Mouse (Mus musculus): Measurements from ENCODE around the gene Rhobtb1. TPM values are rescaled to one million over a fixed set of nuclear protein-coding genes. Genes with fewer than 3 reads are reported as not detected.

Rhobtb1 gene
- polyA plus RNA-seq, 1 experiment from 2014 or later = 13.6 TPM

DNA sequence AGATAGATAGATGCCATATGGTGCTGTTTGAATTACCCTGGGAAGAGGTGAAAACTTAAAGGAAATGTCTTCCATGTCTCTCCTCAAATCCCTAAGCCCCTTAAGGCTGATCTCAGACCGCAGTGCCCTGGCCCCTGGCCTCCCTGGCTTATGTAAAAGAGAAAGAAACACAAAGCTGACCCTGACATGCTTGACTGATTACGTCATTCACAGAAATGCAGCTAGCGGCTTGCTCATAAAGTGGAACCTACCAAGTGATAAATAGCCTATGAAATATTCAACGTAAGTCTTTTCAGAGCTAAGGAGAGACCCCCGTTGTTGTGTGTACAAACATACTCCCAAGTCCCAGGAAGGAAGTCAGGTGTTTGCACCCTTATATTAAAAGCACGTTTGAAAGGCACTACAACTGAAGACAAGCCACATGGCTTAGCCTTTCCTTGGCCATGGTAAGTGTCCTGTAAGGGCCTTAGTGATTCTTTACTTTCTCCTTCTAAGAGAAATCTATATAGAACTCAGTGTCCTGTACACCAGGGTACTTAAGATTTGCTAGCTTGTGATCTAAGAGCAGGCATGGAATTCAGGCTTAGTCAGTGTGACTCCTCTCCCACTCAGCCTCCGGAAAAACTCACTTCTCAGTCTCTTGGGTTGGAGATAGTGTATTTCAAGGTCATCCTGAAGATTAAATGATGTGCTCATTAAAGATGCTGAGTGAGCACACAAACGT, 53.6 kb downstream of the Rhobtb1 start:
- H3K36me3 ChIP-seq = no peaks in the 10 kb centered on the region
- 22% methylated on average over 8 of the region's 8 CpGs for WGBS

DNA sequence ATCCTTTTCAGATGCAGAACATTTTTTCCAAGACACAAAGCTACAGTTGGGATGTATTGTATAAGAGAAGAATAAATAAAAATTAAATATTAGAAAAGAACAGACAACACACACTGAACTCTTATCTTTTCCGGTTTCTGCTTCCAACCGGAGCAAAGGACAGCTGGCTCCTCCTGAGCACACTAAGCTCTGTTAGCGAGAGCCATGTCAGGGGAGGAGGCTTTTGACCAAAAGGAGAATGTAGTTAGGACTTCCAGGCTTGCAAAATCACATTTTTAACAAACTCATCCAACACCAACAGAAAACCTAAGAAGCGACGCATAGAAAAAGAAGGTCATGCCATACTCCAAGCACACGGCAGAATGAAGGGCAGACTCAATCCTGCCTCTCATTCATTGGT, 54.8 kb downstream of the Rhobtb1 start:
- WGBS = 91% methylated on average over 6 of the region's 6 CpGs
- Histone ChIP-seq H3K4me3 (no peak overlapping the region), H3K9ac (replicated peaks) (no peak overlapping the region), H3K9me3 (no peaks in the 10 kb centered on the region), H3K36me3 (no peaks in the 10 kb centered on the region), H3K27me3 (no peaks in the 10 kb centered on the region), H3K4me2 (replicated peaks) (no peak overlapping the region), H3K4me1 (no peaks in the 10 kb centered on the region), H3K27ac (replicated peaks) (no peak overlapping the region)
- ATAC-seq (replicated peaks) = no peak

More for the DNA sequence above, 53.6 kb downstream of the Rhobtb1 start:
- Histone ChIP-seq H3K9ac (replicated peaks) (no peak overlapping the region), H3K9me3 (no peaks in the 10 kb centered on the region), H3K4me3 (no peak overlapping the region), H3K4me2 (replicated peaks) (no peak overlapping the region), H3K27ac (replicated peaks) (no peak overlapping the region), H3K27me3 (no peaks in the 10 kb centered on the region), H3K4me1 (no peaks in the 10 kb centered on the region)
- ATAC-seq (replicated peaks) = no peak

GRCm38 (mm10) chr10:69207481-69207880, 56.2 kb downstream of the Rhobtb1 start:
- Histone ChIP-seq H3K27me3 (no peaks in the 10 kb centered on the region), H3K27ac (replicated peaks) (no peak overlapping the region), H3K9ac (replicated peaks) (no peak overlapping the region), H3K4me3 (no peak overlapping the region), H3K4me1 (peaks cover 7% of the 10 kb centered on the region; the same call in 1 of the 2 replicates), H3K4me2 (replicated peaks) (no peak overlapping the region), H3K36me3 (no peaks in the 10 kb centered on the region), H3K9me3 (no peaks in the 10 kb centered on the region)
- ATAC-seq (replicated peaks) = no peak
- 81% methylated on average over 7 of the region's 7 CpGs for WGBS

GRCm38 (mm10) chr10:69207981-69208630, 56.9 kb downstream of the Rhobtb1 start:
- Histone ChIP-seq H3K9me3 (no peaks in the 10 kb centered on the region), H3K4me1 (peaks cover 7% of the 10 kb centered on the region; the same call in 1 of the 2 replicates), H3K36me3 (no peaks in the 10 kb centered on the region), H3K4me3 (no peak overlapping the region), H3K27me3 (no peaks in the 10 kb centered on the region), H3K4me2 (replicated peaks) (no peak overlapping the region), H3K9ac (replicated peaks) (no peak overlapping the region), H3K27ac (replicated peaks) (no peak overlapping the region)
- ATAC-seq (replicated peaks) = no peak
- 85% methylated on average over 15 of the region's 15 CpGs for WGBS

GRCm38 (mm10) chr10:69208705-69209104, 57.5 kb downstream of the Rhobtb1 start:
- Histone ChIP-seq H3K4me1 (peaks cover 9% of the 10 kb centered on the region), H3K4me3 (no peak overlapping the region), H3K4me2 (replicated peaks) (no peak overlapping the region), H3K27ac (replicated peaks) (no peak overlapping the region), H3K27me3 (no peaks in the 10 kb centered on the region), H3K9ac (replicated peaks) (no peak overlapping the region), H3K9me3 (no peaks in the 10 kb centered on the region), H3K36me3 (no peaks in the 10 kb centered on the region)
- 96% methylated on average over 3 of the region's 3 CpGs for WGBS
- no peak for ATAC-seq (replicated peaks)

GRCm38 (mm10) chr10:69210006-69210405, 58.8 kb downstream of the Rhobtb1 start:
- 93% methylated on average over 10 of the region's 10 CpGs for WGBS
- Histone ChIP-seq H3K9me3 (no peaks in the 10 kb centered on the region), H3K4me1 (peaks cover 17% of the 10 kb centered on the region), H3K9ac (replicated peaks) (no peak overlapping the region), H3K36me3 (no peaks in the 10 kb centered on the region), H3K27me3 (no peaks in the 10 kb centered on the region), H3K4me3 (no peak overlapping the region), H3K4me2 (replicated peaks) (no peak overlapping the region), H3K27ac (replicated peaks) (no peak overlapping the region)
- ATAC-seq (replicated peaks) = no peak

DNA sequence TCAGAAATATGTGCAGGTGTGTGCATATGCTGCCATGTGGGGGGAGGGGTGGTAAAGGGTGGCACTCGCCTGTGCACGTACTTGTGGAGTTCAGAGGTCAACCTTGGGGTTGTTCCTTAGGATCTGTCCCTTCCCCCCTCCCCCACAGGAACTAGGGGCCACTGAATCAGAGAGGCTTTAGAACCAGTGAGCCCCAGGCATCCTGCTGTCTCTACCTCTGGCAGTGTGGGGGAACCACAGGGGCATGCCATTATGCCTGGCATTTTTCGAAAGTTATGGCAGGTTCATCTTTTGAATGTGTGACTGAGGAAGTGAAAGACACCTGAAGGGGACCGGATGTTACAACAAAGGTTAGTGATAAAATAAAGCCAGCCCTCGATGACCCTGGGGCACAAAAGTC, 59.4 kb downstream of the Rhobtb1 start:
- Histone ChIP-seq H3K27ac (replicated peaks) (no peak overlapping the region), H3K4me2 (replicated peaks) (no peak overlapping the region), H3K36me3 (no peaks in the 10 kb centered on the region), H3K4me1 (peaks cover 17% of the 10 kb centered on the region), H3K9ac (replicated peaks) (no peak overlapping the region), H3K4me3 (no peak overlapping the region), H3K9me3 (no peaks in the 10 kb centered on the region), H3K27me3 (no peaks in the 10 kb centered on the region)
- no peak for ATAC-seq (replicated peaks)
- WGBS = 83% methylated on average over 5 of the region's 5 CpGs

DNA sequence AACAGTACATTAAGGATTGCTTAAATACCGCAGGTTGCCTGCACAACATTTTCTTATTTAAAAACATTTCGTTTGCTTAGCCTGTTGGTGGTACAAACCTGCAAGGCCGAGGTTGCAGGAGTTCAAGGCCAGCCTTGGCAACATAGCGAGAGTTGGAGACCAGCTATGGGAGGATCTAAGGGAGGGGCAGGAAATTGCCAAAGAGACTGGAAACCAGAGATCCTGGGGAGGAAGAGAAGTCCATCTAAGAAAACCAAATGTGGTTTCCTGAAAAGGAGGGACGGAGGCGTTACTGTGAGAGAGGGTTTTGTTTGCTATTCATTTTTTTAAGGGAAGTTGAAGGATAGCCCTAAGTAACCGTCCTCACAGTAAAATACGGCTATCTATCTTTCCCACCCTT, 60.3 kb downstream of the Rhobtb1 start:
- peaks cover 17% of the 10 kb centered on the region for H3K4me1 ChIP-seq
- 64% methylated on average over 8 of the region's 8 CpGs for WGBS
- no peaks in the 10 kb centered on the region for H3K9me3 ChIP-seq
- H3K27me3 ChIP-seq = no peaks in the 10 kb centered on the region
- H3K4me3 ChIP-seq = peak overlapping the region; percentile 80
- no peak for ATAC-seq (replicated peaks)
- H3K9ac ChIP-seq (replicated peaks) = peak overlapping the region; percentile 95; the same call in 1 of the 2 replicates
- H3K4me2 ChIP-seq (replicated peaks) = peak overlapping the region; percentile 87
- peak overlapping the region; percentile 97 for H3K27ac ChIP-seq (replicated peaks)
- peaks cover 3% of the 10 kb centered on the region; the same call in 1 of the 2 replicates for H3K36me3 ChIP-seq

GRCm38 (mm10) chr10:69211976-69212375, 60.7 kb downstream of the Rhobtb1 start:
- Histone ChIP-seq H3K36me3 (peaks cover 7% of the 10 kb centered on the region; the same call in 1 of the 2 replicates), H3K4me2 (replicated peaks) (peak overlapping the region; percentile 87), H3K4me3 (peak overlapping the region; percentile 80), H3K9ac (replicated peaks) (peak overlapping the region; percentile 95), H3K9me3 (no peaks in the 10 kb centered on the region), H3K27ac (replicated peaks) (peak overlapping the region; percentile 97), H3K4me1 (peaks cover 17% of the 10 kb centered on the region), H3K27me3 (no peaks in the 10 kb centered on the region)
- peak; percentile 17; the same call in 1 of the 2 replicates for ATAC-seq (replicated peaks)
- 6% methylated on average over 14 of the region's 14 CpGs for WGBS

DNA sequence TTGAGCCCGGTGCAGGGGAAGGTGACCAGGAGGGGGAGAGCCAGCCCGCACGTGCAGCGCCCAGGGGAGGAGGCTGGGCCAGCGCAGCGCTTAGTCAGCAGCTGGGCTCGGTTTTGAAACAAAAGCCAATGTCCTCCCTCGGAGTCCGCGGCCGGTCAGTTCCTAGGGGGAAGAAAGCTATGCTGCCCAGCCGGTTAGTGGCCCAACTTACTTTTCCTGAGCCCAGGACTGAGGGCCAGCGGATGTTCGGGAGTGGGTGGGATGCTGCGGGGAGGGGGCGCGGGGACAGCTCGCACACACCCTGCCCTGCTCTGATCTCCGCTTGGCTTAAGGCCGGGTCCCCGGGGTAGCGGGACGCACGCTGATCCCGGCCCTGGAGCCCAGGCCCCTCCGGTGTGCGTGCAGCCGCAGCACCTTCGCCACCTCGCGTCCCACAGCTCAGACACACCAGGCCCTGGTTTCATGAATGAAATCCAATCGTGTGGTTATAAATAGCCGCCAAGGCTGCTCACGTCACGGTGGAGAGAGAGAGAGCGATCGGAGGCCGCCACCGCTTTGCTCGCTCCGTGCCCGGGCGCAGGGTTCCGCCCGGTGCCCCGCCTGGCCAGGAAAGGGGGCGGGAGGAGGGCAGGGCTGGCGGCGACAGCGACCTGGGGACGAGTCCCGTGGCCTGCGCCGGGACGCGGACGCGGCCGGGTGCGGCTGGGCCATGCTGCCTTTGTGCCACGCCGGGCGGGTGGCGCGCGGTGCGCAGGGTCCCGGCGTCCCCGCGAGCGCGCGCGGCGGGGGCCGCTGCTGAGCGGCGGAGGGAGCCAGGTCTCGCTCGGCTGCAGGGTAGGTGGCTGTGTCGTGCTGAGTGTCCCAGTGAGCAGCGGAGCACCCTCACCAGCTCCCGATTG, 61.6 kb downstream of the Rhobtb1 start, which contains the start of gene A930033H14Rik:
Gene A930033H14Rik (minus strand): TSS at position 557 of the 899 bp plus-strand sequence.
- under 1% methylated on average over 81 of the region's 84 CpGs for WGBS
- ATAC-seq (replicated peaks) = peak; percentile 92
- H3K36me3 ChIP-seq = peaks cover 7% of the 10 kb centered on the region; the same call in 1 of the 2 replicates
- H3K4me2 ChIP-seq (replicated peaks) = peak within 1 kb of the TSS; percentile 87
- no peaks in the 10 kb centered on the region for H3K9me3 ChIP-seq
- peak within 1 kb of the TSS; percentile 80 for H3K4me3 ChIP-seq
- peak within 1 kb of the TSS; percentile 97 for H3K27ac ChIP-seq (replicated peaks)
- peaks cover 17% of the 10 kb centered on the region for H3K4me1 ChIP-seq
- peak within 1 kb of the TSS; percentile 95 for H3K9ac ChIP-seq (replicated peaks)
- no peaks in the 10 kb centered on the region for H3K27me3 ChIP-seq

DNA sequence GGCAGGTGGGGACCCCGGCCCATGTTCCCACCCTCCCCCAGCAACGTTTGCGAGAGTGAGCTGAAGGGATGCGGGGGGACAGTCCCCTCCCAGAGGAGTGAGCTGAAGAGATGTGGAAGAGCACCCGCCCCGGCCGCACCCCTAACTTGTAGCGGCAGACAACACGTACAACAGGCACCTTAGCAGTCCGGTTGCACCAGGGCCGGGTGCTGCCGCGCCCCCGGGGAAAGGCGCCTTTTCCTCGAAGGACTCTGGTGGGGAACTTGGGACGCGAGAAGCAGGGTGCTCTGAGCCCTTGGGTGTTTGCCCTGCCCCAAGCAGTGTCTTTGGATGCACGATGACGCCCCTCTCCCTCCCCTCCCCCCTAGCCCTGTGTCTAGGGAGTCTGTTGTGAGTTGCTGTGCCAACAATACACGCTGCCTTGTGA, 62.2 kb downstream of the Rhobtb1 start:
- Histone ChIP-seq H3K27ac (replicated peaks) (peak overlapping the region; percentile 97), H3K4me2 (replicated peaks) (peak overlapping the region; percentile 87), H3K9me3 (no peaks in the 10 kb centered on the region), H3K36me3 (peaks cover 7% of the 10 kb centered on the region; the same call in 1 of the 2 replicates), H3K4me3 (peak overlapping the region; percentile 80), H3K4me1 (peaks cover 17% of the 10 kb centered on the region), H3K27me3 (no peaks in the 10 kb centered on the region), H3K9ac (replicated peaks) (peak overlapping the region; percentile 95)
- under 1% methylated on average over 21 of the region's 21 CpGs for WGBS
- ATAC-seq (replicated peaks) = peak; percentile 69
